Mouse (Mus musculus): Measurements from ENCODE around the gene Slc6a18. TPM values are rescaled to one million over a fixed set of nuclear protein-coding genes. Genes with fewer than 3 reads are reported as not detected.

Gene Slc6a18
- total RNA-seq, 1 experiment from 2014 or later = not detected

DNA sequence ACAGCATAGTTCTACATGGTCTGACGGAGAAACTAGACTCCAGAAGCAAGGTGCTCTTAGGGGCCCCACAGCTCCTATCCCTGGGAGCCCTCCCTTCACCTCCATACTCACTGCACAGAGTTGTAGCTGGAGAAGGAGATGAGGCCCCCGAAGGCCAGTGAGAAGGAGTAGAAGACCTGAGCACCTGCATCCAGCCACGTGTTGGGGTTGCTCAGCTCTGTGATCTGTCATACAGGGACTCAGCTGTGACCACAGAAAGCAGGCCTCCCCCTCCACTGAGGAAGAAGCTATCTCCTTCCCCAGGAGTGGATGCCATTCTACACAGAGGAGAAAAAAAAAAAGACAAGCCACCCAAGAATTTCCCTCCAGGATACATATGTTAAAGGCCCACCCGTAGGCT is 11.1 kb upstream of the Slc6a18 start:
- ATAC-seq (replicated peaks; ENCODE audit: low read depth, poor library complexity, severe bottlenecking) = no peak

DNA sequence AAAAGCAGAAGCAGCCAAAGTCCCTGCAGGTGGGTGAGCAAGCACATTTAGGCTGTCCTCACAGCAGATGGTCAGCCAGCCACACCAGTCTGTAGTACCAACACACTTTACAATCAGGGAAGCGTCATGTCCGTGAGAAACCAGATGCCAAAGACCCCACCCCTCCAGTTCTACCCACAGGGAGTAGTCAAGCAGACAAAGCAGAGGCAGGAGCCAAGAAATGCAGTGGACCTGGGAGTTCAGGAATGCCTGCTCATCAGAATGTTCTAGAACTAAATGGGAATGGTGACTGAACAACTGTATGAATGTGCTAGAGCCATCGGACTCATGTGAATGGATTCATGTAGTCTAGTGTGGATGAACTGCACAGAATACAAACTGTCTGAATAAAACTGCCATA is 9.8 kb upstream of the Slc6a18 start:
- ATAC-seq (replicated peaks; ENCODE audit: low read depth, poor library complexity, severe bottlenecking) = no peak

GRCm38 (mm10) chr13:73685502-73685901 is 7.7 kb upstream of the Slc6a18 start:
- ATAC-seq (replicated peaks; ENCODE audit: low read depth, poor library complexity, severe bottlenecking) = no peak

- ATAC-seq (replicated peaks; ENCODE audit: low read depth, poor library complexity, severe bottlenecking) = no peak
Measured at GRCm38 (mm10) chr13:73684412-73684811, 6.6 kb upstream of the Slc6a18 start.

- ATAC-seq (replicated peaks; ENCODE audit: low read depth, poor library complexity, severe bottlenecking) = peak; percentile 84
Measured at GRCm38 (mm10) chr13:73683682-73684081, 5.9 kb upstream of the Slc6a18 start.

GRCm38 (mm10) chr13:73682226-73682625 is 4.4 kb upstream of the Slc6a18 start:
- ATAC-seq (replicated peaks; ENCODE audit: low read depth, poor library complexity, severe bottlenecking) = no peak

DNA sequence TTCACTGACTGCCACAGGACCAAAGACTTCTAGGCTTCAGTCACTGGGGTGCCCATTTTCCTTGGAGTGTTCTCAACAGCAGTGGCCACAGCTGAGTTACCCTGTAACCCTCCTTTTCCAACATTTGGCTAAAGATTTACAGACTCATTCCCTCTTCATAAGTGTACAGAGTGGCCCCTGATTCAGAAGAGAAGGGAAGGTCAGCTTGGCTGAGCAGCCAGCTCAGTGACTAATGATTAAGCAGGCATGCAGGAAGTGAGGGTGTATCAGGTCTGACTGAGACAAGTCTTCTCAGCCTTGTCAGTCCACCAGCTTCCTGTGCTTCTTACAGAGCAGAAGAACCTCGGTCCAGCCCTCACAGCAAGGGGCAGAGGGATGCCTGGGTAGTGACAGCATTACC is 2.6 kb upstream of the Slc6a18 start:
- ATAC-seq (replicated peaks; ENCODE audit: low read depth, poor library complexity, severe bottlenecking) = peak; percentile 13; the same call in 1 of the 2 replicates

DNA sequence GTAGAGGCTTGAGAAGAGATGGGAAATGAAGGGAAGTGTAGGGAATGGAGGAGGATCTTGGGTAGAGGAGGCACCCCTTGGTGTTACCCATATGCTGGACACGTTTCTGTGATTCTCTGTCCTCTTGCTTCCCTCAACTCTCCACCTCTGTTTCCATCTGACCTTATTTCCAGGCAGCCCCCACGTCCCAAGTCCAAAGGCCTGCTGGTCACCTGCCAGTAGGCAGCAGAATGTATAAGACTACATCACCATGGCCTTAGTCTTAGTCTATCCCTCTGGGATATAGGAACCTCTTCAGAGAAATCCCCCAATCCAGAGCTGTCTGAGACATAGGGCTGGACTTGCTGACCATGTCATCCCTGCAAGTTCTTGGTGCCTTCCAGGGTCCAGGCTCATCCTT is 1.5 kb upstream of the Slc6a18 start:
- ATAC-seq (replicated peaks; ENCODE audit: low read depth, poor library complexity, severe bottlenecking) = no peak

DNA sequence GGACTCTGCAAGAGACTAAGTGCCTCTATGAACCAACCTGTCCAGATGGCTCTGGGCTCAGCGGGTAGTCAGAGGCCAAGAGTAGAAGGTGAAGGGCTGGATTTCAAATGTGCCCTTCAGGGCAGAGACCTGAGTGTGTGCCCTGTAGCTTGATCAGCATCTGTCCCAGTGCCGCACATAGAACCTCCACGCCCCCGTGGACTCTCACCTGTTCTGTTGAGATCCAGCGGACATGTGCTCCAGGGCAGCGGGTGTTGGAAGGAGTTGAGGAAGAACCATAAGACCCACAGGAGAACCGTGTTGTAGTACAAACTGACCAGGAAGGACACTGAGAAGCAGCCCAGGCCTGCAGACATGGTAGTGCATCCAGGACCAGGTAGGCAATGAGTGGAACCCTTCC is 2.7 kb downstream of the Slc6a18 start:
- ATAC-seq (replicated peaks; ENCODE audit: low read depth, poor library complexity, severe bottlenecking) = no peak

GRCm38 (mm10) chr13:73660163-73660695 is 17.6 kb downstream of the Slc6a18 start:
- ATAC-seq (replicated peaks; ENCODE audit: low read depth, poor library complexity, severe bottlenecking) = no peak

DNA sequence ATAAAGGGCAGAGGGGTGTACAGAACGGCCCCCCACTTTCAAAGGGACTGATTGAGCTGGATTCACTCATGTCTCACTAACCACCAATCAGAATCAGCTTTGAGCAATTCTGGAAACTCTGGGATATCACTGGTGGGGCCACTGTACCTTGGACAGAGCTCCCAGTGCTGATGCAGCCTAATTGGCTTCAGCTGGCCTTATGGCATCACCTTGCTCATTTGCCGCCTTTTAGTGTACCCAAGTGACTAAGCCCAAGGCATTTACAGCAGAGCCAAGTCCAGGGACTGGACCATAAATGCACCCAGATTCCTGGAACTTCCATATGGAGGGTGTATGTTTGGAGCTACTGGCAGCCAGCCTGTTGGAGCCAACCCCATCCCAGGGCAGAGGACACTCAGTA is 18.9 kb downstream of the Slc6a18 start:
- no peak for ATAC-seq (replicated peaks; ENCODE audit: low read depth, poor library complexity, severe bottlenecking)

DNA sequence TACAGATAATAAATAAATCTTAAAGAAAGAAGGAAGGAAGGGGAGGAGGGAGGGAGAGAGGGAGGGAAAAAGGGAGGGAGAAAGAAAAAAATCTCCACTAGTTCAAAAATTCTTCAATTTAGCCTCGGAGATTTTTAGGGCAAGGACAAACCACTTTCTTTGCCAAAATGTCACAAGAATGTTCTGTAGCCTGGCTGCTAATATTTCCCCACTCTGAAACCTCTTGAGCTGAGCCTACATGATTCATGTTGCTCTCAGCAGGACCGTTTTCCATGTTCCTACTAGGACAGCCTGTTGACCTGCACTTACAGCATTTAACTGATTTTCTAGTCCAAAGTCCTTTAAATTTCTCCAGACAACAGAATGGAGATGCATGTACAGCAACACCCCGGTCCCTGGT is 22.8 kb downstream of the Slc6a18 start:
- ATAC-seq (replicated peaks; ENCODE audit: low read depth, poor library complexity, severe bottlenecking) = no peak

DNA sequence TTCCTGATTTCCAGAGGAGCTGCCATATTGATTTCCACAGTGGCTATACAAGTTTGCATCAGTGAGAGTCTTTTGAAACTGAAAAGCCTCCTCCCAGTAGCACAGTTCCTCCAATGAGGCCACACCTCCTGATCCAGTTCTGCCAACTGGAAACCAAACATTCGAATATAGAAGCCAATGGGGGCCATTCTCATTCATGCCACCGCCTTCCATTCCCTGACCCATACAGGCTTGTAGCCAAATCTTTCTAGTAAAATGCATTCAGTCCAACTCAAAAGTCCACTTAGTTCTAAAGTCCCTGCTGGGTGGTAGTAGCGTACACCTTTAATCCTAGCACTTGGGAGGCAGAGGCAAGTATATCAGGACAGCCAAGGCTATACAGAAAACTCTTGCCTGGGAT is 24.6 kb downstream of the Slc6a18 start:
- ATAC-seq (replicated peaks; ENCODE audit: low read depth, poor library complexity, severe bottlenecking) = no peak

DNA sequence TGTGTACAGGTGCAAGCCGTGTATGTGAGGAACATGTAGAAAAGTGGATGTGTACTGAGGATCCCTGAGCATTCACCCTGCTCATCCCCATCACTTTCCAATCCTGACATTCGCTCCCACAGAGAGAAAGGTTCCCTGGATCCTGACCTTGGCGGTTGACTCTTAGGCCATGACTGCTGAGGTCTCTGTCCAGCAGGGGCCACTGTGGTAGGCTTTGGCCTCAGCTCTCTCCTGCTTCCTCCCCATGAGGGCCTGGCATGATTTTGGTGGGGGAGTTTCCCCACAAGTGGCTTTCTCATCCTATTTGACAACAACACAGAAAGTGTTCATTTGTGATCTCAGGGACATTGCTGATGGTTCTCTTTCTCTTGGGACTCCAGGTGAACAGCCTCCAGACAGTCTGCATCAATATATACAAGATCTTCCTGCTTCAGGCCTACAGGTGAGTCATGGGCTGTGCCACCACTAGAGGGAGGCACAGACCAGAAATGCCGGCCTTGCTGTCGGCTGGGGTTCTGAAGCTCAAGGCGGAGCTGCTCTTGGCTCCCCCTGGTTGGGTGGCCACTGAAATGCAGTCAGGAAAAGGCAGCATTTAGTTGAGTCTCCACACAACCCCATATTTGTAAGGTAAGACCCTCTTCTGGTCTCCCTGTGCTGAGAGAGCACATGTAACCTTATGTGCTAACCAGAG is 31.3 kb downstream of the Slc6a18 start:
- ATAC-seq (replicated peaks; ENCODE audit: low read depth, poor library complexity, severe bottlenecking) = peak; percentile 97

- no peak for ATAC-seq (replicated peaks; ENCODE audit: low read depth, poor library complexity, severe bottlenecking)
Measured at GRCm38 (mm10) chr13:73641296-73641695, 36.5 kb downstream of the Slc6a18 start.

DNA sequence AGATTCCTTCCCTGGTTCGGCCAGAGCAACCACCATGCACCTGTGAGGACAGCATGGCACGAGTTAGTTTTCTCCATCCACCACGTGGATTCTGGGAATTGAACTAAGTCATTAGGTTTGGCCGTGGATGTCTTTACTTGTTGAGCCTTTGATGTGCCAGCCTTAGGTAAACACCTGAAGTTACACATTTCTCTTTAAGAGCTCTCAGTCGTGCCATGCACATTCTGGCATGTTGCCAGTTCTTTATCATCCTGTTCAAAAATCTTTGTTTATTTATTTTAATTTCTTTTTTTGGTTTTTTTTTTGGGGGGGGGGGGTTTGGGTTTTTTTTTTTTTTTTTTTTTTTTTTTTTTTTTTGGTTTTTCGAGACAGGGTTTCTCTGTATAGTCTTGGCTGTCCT is 40.0 kb downstream of the Slc6a18 start:
- ATAC-seq (replicated peaks; ENCODE audit: low read depth, poor library complexity, severe bottlenecking) = no peak

DNA sequence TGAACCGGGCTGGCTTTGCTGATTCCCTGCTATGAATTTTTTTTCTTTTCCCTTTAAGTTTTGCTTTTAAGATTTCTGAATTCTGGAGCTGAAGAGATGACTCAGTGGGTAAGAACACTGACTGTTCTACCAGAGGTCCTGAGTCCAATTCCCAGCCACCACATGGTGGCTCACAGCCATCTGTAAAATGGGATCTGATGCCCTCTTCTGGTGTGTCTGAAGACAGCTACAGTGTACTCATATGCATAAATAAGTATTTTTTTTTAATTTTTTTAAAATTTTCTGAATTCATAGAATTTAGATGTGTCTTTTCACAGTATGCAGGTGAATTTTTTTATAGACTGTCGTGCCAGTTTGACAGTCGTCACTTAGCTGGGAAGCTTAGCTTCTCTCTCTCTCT is 46.0 kb downstream of the Slc6a18 start:
- no peak for ATAC-seq (replicated peaks; ENCODE audit: low read depth, poor library complexity, severe bottlenecking)

DNA sequence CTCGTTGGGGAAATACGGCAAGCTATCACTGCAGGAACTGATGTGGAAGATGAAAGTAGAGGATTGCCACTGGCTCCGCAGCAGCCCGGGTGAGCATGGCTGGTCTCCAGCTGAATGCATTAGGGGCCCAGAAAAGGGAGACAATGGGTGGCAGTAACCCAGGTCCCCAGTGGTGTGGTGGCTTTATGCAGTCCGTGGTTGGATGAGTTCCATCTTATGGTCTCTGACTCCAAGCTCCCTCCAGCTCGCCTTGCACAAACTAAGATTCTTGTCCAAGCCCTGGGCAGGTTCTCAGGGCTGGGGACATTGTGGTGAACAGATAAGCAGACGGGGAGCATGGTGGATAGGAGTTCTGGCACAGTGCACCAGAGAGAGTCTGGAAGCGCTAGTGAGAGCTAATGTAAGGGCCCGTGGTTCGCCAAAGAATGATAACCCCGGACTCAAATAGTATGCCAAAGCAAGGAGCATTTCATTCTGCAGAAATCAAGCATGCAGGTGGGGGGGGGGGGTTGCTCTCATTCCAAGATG is 49.2 kb downstream of the Slc6a18 start:
- ATAC-seq (replicated peaks; ENCODE audit: low read depth, poor library complexity, severe bottlenecking) = peak; percentile 39

- ATAC-seq (replicated peaks; ENCODE audit: low read depth, poor library complexity, severe bottlenecking) = peak; percentile 79
Measured at GRCm38 (mm10) chr13:73626745-73627549, 50.9 kb downstream of the Slc6a18 start, which contains the start of gene Tert. TSS of gene Tert (plus strand) at chr13:73626911.

DNA sequence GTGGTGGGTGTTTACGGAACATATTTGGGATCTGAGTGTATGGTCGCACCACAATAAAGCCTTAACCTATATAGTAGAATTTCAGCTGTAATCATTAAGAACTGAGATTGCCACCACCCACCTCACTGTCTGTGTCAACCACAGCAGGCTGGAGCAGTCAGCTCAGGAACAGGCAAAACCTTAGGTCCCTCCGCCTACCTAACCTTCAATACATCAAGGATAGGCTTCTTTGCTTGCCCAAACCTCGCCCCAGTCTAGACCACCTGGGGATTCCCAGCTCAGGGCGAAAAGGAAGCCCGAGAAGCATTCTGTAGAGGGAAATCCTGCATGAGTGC is 51.4 kb downstream of the Slc6a18 start:
- ATAC-seq (replicated peaks; ENCODE audit: low read depth, poor library complexity, severe bottlenecking) = no peak

DNA sequence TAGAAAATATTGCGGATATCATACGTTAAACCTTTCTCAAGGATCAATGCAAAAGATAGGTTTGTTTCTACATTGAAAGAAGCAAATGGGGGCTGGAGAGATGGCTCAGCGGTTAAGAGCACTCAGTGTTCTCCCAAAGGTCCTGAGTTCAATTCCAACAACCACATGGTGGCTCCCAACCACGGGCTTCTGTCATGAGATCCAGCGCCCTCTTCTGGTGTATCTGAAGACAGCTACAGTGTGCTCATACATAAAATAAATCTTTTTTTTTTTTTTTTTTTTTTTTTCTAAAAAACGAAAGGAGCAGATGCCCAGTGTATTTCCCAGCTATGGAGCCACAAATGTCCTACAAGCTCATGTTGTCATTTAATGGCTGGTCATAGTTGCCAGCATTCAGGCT is 57.2 kb downstream of the Slc6a18 start:
- ATAC-seq (replicated peaks; ENCODE audit: low read depth, poor library complexity, severe bottlenecking) = peak; percentile 52; the same call in 1 of the 2 replicates

All from common myeloid progenitor, adult 5-6 weeks (primary cell).